Comparison of ENCODE assay signal across 8 mouse cellular contexts in the genomic region with DNA sequence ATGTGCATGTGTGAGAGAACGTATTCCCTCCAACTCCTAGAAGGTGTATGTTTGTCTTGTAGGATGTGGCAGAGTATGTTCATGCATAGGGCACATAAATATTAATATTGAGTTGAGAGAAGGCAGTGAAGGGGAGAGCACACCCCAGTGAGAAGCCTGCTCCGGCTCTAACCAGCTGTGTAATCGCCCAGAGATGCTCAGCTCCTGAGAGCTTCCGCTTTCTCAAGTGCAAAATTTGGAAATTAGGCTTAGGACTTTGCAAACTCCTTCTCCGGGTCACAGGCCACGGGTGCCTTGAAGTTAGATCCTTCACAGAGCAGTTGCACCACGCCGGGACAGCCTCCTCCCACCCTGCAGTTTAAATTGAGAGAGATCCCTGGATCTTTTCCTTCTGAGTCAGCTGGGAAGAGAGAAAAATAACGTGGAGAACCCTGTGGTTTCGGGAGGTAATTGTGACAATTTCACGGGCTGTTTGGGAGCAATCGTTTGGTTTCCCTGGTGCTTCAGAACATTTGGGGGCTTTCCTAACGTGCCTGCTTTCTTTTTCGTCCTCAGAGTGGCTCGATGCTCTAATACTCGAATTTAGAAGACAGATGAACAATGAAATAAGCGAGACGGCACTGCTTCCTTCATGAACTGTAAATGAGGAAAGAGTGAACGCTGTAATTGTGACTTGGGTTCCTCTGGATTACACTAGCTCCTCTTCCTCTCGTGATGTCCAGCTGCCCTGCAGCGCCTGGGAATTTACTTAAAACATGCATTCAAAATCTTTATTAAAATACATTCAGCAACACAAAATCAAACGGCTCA.
DNase-seq lines count a peak whose midpoint lies in the region; ATAC-seq and TF ChIP-seq lines count a peak whose summit lies in the region.

No protein-coding gene starts in this region.

- peak overlapping the region; percentile 49 for H3K4me2 ChIP-seq in embryonic facial prominence, embryonic 12.5 days (replicated peaks)
- H3K4me2 ChIP-seq in hindbrain, embryonic 16.5 days (ENCODE audit: low read length) = peak overlapping the region; percentile 83
- H3K4me2 ChIP-seq in neural tube, embryonic 13.5 days = peak overlapping the region; percentile 66

- 25% methylated on average over 22 of the region's 22 CpGs for WGBS in embryonic facial prominence, embryonic 12.5 days
- WGBS in hindbrain, embryonic 16.5 days = 15% methylated on average over 22 of the region's 22 CpGs
- WGBS in neural tube, embryonic 13.5 days = 10% methylated on average over 22 of the region's 22 CpGs

- peaks cover 6% of the 10 kb centered on the region; the same call in 1 of the 2 replicates for H3K4me1 ChIP-seq in embryonic facial prominence, embryonic 12.5 days
- peaks cover 5% of the 10 kb centered on the region for H3K4me1 ChIP-seq in hindbrain, embryonic 16.5 days (ENCODE audit: control insufficient read depth, insufficient read depth, low read depth, low read length)
- peaks cover 20% of the 10 kb centered on the region for H3K4me1 ChIP-seq in neural tube, embryonic 13.5 days (replicated peaks)

- H3K9me3 ChIP-seq in embryonic facial prominence, embryonic 12.5 days = no peaks in the 10 kb centered on the region
- no peaks in the 10 kb centered on the region for H3K9me3 ChIP-seq in hindbrain, embryonic 16.5 days (ENCODE audit: control insufficient read depth, low read length)
- H3K9me3 ChIP-seq in neural tube, embryonic 13.5 days = no peaks in the 10 kb centered on the region

- TF ChIP-seq CTCF in layer of hippocampus, adult 2 months (conservative IDR thresholded peaks at IDR 0.05) = no peak

- H3K36me3 ChIP-seq in embryonic facial prominence, embryonic 12.5 days = no peaks in the 10 kb centered on the region
- H3K36me3 ChIP-seq in hindbrain, embryonic 16.5 days (ENCODE audit: control insufficient read depth, insufficient read depth, low read length) = no peaks in the 10 kb centered on the region
- H3K36me3 ChIP-seq in neural tube, embryonic 13.5 days = no peaks in the 10 kb centered on the region

- no peak for DNase-seq in layer of hippocampus, adult 2 months (ENCODE audit: low spot score in 2 of 2)
- DNase-seq in layer of hippocampus, adult 9-10 months (ENCODE audit: low spot score) = no peak
- no peak for DNase-seq in spleen, adult 12 weeks (ENCODE audit: low spot score)
- DNase-seq in thymus, postnatal 4 days = no peak
- DNase-seq in right cerebral cortex, postnatal 25 days = no peak

- H3K4me3 ChIP-seq in layer of hippocampus, adult 2 months = peak overlapping the region; percentile 47
- H3K4me3 ChIP-seq in embryonic facial prominence, embryonic 12.5 days = peak overlapping the region; percentile 22
- peak overlapping the region; percentile 42 for H3K4me3 ChIP-seq in hindbrain, embryonic 16.5 days (ENCODE audit: low read length)
- H3K4me3 ChIP-seq in neural tube, embryonic 13.5 days = peak overlapping the region; percentile 35

- H3K9ac ChIP-seq in embryonic facial prominence, embryonic 12.5 days = no peak overlapping the region
- H3K9ac ChIP-seq in hindbrain, embryonic 16.5 days (ENCODE audit: low read depth, low read length) = peak overlapping the region; percentile 57; the same call in 1 of the 2 replicates
- H3K9ac ChIP-seq in neural tube, embryonic 13.5 days = peak overlapping the region; percentile 66

- H3K27ac ChIP-seq in layer of hippocampus, adult 2 months = no peak overlapping the region
- no peak overlapping the region for H3K27ac ChIP-seq in embryonic facial prominence, embryonic 12.5 days
- H3K27ac ChIP-seq in hindbrain, embryonic 16.5 days (ENCODE audit: low read depth, low read length) = 0 out of 2 replicates have a peak overlapping the region, but pooled peaks have one; percentile 16
- no peak overlapping the region for H3K27ac ChIP-seq in neural tube, embryonic 13.5 days (replicated peaks)

- no peak for ATAC-seq in embryonic facial prominence, embryonic 12.5 days (ENCODE audit: insufficient number of reproducible peaks, insufficient read depth, low FRiP score, low TSS enrichment)
- ATAC-seq in hindbrain, embryonic 16.5 days = peak; percentile 45
- ATAC-seq in neural tube, embryonic 13.5 days (ENCODE audit: low read depth) = peak; percentile 45

- peaks cover 17% of the 10 kb centered on the region; the same call in 1 of the 2 replicates for H3K27me3 ChIP-seq in embryonic facial prominence, embryonic 12.5 days
- no peaks in the 10 kb centered on the region; the same call in 1 of the 2 replicates for H3K27me3 ChIP-seq in hindbrain, embryonic 16.5 days (replicated peaks; ENCODE audit: control insufficient read depth, insufficient read depth, low read length)
- H3K27me3 ChIP-seq in neural tube, embryonic 13.5 days = peaks cover 64% of the 10 kb centered on the region
